Mouse (Mus musculus) spleen, postnatal 10 days (tissue): ENCODE results near the gene Pfkfb1.

Source experiments
- DNase-seq, 2 experiments: peaks; one replicate each; pipeline ENCODE4 v3.0.0; 2021 to 2022; ENCODE audit warnings: low spot score in 2 of 2

Gene Pfkfb1

DNA sequence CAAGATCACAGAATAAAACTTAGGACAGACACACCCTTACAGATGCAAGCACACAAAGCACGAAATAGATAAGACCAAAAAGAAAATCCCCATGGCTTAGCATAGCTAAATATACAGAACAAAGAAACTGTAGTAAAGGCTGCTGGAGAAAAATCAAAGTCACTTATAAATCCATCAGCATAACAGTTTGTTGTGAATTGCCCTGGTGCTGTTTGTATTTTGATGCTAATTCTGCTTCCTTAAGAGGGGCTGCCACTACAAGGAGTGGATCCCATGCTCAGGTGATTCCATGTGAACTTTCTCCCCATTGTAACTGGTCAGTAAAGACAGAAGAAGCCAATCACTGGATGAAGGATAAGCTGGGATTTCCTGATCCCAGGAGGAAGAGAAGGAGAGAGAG lies 89.5 kb downstream of the Pfkfb1 start:
- no peak for DNase-seq
